Mouse (Mus musculus): Measurements from ENCODE around the gene Gm21190. TPM values are rescaled to one million over a fixed set of nuclear protein-coding genes. Genes with fewer than 3 reads are reported as not detected.
A peak's percentile ranks its signal among the peaks of the same experiment; 100 is the strongest.
"Not testable (repeated sequence)": the region's sequence is repeated elsewhere in the genome, so short reads cannot be mapped to it uniquely, and the experiment has no call there.

The Gm21190 gene
- polyA plus RNA-seq, 1 experiment from 2014 or later = not detected

- ATAC-seq; H3K9me3 ChIP-seq (ENCODE audit: control insufficient read depth, low read length); H3K4me1 ChIP-seq (replicated peaks; ENCODE audit: control insufficient read depth, insufficient read depth, low read length); H3K4me3 ChIP-seq (replicated peaks; ENCODE audit: low read length); H3K9ac ChIP-seq (replicated peaks; ENCODE audit: low read depth, low read length); H3K27ac ChIP-seq (ENCODE audit: low read length); H3K4me2 ChIP-seq (ENCODE audit: low read length); H3K27me3 ChIP-seq (replicated peaks; ENCODE audit: control insufficient read depth, insufficient read depth, low read length); H3K36me3 ChIP-seq (ENCODE audit: control insufficient read depth, insufficient read depth): not testable (repeated sequence)
- 23% methylated on average over 5 of the region's 5 CpGs for WGBS
These were observed 8.6 kb downstream of the Gm21190 start for GRCm38 (mm10) chr5:15520418-15520817.

DNA sequence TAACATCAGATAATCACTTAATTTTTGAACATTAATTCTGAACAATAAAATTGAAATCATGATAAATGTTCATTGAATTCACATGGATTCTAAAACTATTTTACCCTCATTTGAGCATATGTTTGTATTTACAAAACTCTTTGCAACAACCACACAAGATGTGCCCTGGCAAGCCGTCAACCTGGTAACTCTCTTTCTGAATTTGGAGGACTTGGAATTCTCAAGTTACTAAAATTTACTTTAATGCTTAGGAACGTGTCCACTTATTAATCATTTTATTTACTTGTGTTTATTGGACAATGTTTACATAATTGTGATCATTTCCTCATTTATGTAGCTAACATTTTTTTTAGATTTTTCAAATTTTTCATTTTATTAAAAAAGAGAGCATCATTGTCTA lies 11.9 kb downstream of the Gm21190 start:
- not testable (repeated sequence) for H3K4me2 ChIP-seq (ENCODE audit: low read length); ATAC-seq; H3K27ac ChIP-seq (ENCODE audit: low read length); H3K9me3 ChIP-seq (ENCODE audit: control insufficient read depth, low read length); H3K9ac ChIP-seq (replicated peaks; ENCODE audit: low read depth, low read length); H3K4me1 ChIP-seq (replicated peaks; ENCODE audit: control insufficient read depth, insufficient read depth, low read length); H3K36me3 ChIP-seq (ENCODE audit: control insufficient read depth, insufficient read depth); H3K4me3 ChIP-seq (replicated peaks; ENCODE audit: low read length); H3K27me3 ChIP-seq (replicated peaks; ENCODE audit: control insufficient read depth, insufficient read depth, low read length)
- 75% methylated on average over 2 of the region's 2 CpGs for WGBS

DNA sequence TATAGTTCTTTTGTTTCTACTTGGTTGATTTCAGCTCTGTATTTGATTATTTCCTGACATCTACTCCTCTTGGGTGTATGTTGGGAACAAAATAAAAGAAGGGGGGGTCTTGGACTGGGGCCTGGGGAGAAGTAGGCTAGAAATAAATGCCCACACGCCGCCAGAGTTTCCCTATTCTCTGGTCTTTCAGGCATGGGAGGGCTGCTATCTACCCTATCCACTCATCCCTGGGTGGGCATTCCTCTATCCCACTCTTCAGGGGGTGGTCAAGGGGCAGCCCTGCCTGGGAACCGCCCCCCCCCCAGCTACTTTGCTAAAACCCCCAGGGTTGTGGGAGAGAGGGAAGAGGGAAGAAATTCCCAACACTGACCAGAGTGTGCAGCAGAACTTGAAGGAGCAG lies 16.8 kb downstream of the Gm21190 start:
- H3K27me3 ChIP-seq (replicated peaks; ENCODE audit: control insufficient read depth, insufficient read depth, low read length); ATAC-seq; H3K4me1 ChIP-seq (replicated peaks; ENCODE audit: control insufficient read depth, insufficient read depth, low read length); H3K4me3 ChIP-seq (replicated peaks; ENCODE audit: low read length); H3K36me3 ChIP-seq (ENCODE audit: control insufficient read depth, insufficient read depth); H3K4me2 ChIP-seq (ENCODE audit: low read length); H3K9ac ChIP-seq (replicated peaks; ENCODE audit: low read depth, low read length); H3K27ac ChIP-seq (ENCODE audit: low read length): not testable (repeated sequence)
- peaks cover 22% of the 10 kb centered on the region for H3K9me3 ChIP-seq (ENCODE audit: control insufficient read depth, low read length)
- WGBS = 65% methylated on average over 3 of the region's 3 CpGs

GRCm38 (mm10) chr5:15509911-15510310 lies 19.1 kb downstream of the Gm21190 start:
- H3K4me3 ChIP-seq (replicated peaks; ENCODE audit: low read length); H3K4me2 ChIP-seq (ENCODE audit: low read length); H3K36me3 ChIP-seq (ENCODE audit: control insufficient read depth, insufficient read depth); ATAC-seq; H3K4me1 ChIP-seq (replicated peaks; ENCODE audit: control insufficient read depth, insufficient read depth, low read length); H3K27ac ChIP-seq (ENCODE audit: low read length); H3K27me3 ChIP-seq (replicated peaks; ENCODE audit: control insufficient read depth, insufficient read depth, low read length); H3K9ac ChIP-seq (replicated peaks; ENCODE audit: low read depth, low read length): not testable (repeated sequence)
- WGBS = 82% methylated on average over 1 of the region's 1 CpGs
- H3K9me3 ChIP-seq (ENCODE audit: control insufficient read depth, low read length) = peaks cover 25% of the 10 kb centered on the region

GRCm38 (mm10) chr5:15508460-15509451 lies 20.3 kb downstream of the Gm21190 start:
- peaks cover 25% of the 10 kb centered on the region for H3K9me3 ChIP-seq (ENCODE audit: control insufficient read depth, low read length)
- H3K9ac ChIP-seq (replicated peaks; ENCODE audit: low read depth, low read length); H3K27ac ChIP-seq (ENCODE audit: low read length); H3K27me3 ChIP-seq (replicated peaks; ENCODE audit: control insufficient read depth, insufficient read depth, low read length); H3K36me3 ChIP-seq (ENCODE audit: control insufficient read depth, insufficient read depth); H3K4me1 ChIP-seq (replicated peaks; ENCODE audit: control insufficient read depth, insufficient read depth, low read length); ATAC-seq; H3K4me2 ChIP-seq (ENCODE audit: low read length); H3K4me3 ChIP-seq (replicated peaks; ENCODE audit: low read length): not testable (repeated sequence)
- 68% methylated on average over 6 of the region's 6 CpGs for WGBS

DNA sequence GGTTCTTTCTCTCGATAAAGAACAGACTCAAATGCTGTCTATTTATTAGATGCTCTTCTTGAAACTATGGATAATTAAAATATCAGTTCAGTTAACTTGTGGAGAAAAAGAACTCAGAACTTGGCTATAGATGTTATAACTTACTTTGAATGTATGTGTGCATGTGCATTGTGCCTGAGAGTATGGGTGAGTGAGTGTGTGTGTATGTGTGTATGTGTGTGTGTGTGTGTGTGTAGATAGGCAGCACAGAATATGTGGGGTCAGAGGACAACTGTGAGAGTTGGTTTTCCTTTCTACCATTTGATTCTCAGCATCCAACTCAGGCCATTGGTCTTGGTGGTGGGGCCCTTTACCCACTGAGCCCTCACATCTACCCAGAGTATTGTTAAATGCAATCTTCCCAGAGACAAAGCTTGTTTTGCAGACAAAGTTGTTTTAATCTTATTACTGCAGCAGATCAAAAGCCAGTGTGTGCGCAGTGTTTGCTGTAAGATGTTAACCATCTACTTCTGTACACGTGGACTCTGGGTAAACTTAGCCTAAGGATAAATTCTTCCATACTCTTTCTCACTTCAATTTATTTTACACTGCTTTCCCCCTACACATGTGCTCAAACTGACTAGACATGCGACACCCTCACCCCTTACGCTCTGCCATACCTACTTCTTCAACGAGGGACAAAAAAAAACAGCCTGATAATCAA lies 21.1 kb downstream of the Gm21190 start:
- peaks cover 25% of the 10 kb centered on the region for H3K9me3 ChIP-seq (ENCODE audit: control insufficient read depth, low read length)
- 68% methylated on average over 6 of the region's 6 CpGs for WGBS
- H3K4me1 ChIP-seq (replicated peaks; ENCODE audit: control insufficient read depth, insufficient read depth, low read length); H3K4me3 ChIP-seq (replicated peaks; ENCODE audit: low read length); H3K27ac ChIP-seq (ENCODE audit: low read length); H3K27me3 ChIP-seq (replicated peaks; ENCODE audit: control insufficient read depth, insufficient read depth, low read length); H3K4me2 ChIP-seq (ENCODE audit: low read length); H3K9ac ChIP-seq (replicated peaks; ENCODE audit: low read depth, low read length); H3K36me3 ChIP-seq (ENCODE audit: control insufficient read depth, insufficient read depth): not testable (repeated sequence)
- ATAC-seq = 0 out of 2 replicates have a peak, but pooled peaks have one; percentile 28

DNA sequence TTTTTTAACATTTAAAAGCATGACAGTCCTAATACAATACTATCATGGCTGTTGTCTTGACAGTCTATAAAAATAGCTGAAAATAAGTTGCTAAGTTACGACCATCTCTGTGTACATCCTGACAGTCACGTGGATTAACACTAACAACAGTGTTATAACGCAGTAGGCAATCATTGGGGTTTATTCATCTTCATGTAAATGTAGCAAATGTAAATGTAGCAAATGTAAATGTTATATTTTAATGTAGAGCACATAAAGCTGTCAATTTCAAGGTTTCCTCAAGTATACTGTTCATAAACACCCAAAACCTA lies 21.8 kb downstream of the Gm21190 start:
- no peak overlapping the region for H3K4me3 ChIP-seq (replicated peaks; ENCODE audit: low read length)
- no peak overlapping the region for H3K27ac ChIP-seq (ENCODE audit: low read length)
- 71% methylated on average over 3 of the region's 3 CpGs for WGBS
- no peaks in the 10 kb centered on the region for H3K4me1 ChIP-seq (replicated peaks; ENCODE audit: control insufficient read depth, insufficient read depth, low read length)
- peak; percentile 59; the same call in 1 of the 2 replicates for ATAC-seq
- H3K27me3 ChIP-seq (replicated peaks; ENCODE audit: control insufficient read depth, insufficient read depth, low read length) = no peaks in the 10 kb centered on the region
- peaks cover 24% of the 10 kb centered on the region for H3K9me3 ChIP-seq (ENCODE audit: control insufficient read depth, low read length)
- no peaks in the 10 kb centered on the region for H3K36me3 ChIP-seq (ENCODE audit: control insufficient read depth, insufficient read depth)
- H3K9ac ChIP-seq (replicated peaks; ENCODE audit: low read depth, low read length) = no peak overlapping the region
- H3K4me2 ChIP-seq (ENCODE audit: low read length) = no peak overlapping the region

GRCm38 (mm10) chr5:15506575-15507308 lies 22.3 kb downstream of the Gm21190 start:
- no peak overlapping the region for H3K9ac ChIP-seq (replicated peaks; ENCODE audit: low read depth, low read length)
- no peaks in the 10 kb centered on the region for H3K36me3 ChIP-seq (ENCODE audit: control insufficient read depth, insufficient read depth)
- WGBS = 45% methylated on average over 16 of the region's 16 CpGs
- H3K4me2 ChIP-seq (ENCODE audit: low read length) = peak overlapping the region; percentile 35
- H3K9me3 ChIP-seq (ENCODE audit: control insufficient read depth, low read length) = peaks cover 21% of the 10 kb centered on the region
- H3K4me3 ChIP-seq (replicated peaks; ENCODE audit: low read length) = peak overlapping the region; percentile 22
- H3K4me1 ChIP-seq (replicated peaks; ENCODE audit: control insufficient read depth, insufficient read depth, low read length) = no peaks in the 10 kb centered on the region
- peak; percentile 84 for ATAC-seq
- H3K27me3 ChIP-seq (replicated peaks; ENCODE audit: control insufficient read depth, insufficient read depth, low read length) = no peaks in the 10 kb centered on the region
- H3K27ac ChIP-seq (ENCODE audit: low read length) = no peak overlapping the region

GRCm38 (mm10) chr5:15498774-15499400 lies 30.1 kb downstream of the Gm21190 start:
- H3K4me3 ChIP-seq (replicated peaks; ENCODE audit: low read length); H3K4me1 ChIP-seq (replicated peaks; ENCODE audit: control insufficient read depth, insufficient read depth, low read length); H3K36me3 ChIP-seq (ENCODE audit: control insufficient read depth, insufficient read depth); ATAC-seq; H3K9me3 ChIP-seq (ENCODE audit: control insufficient read depth, low read length); H3K9ac ChIP-seq (replicated peaks; ENCODE audit: low read depth, low read length); H3K4me2 ChIP-seq (ENCODE audit: low read length); H3K27me3 ChIP-seq (replicated peaks; ENCODE audit: control insufficient read depth, insufficient read depth, low read length); H3K27ac ChIP-seq (ENCODE audit: low read length): not testable (repeated sequence)
- 33% methylated on average over 5 of the region's 5 CpGs for WGBS

Data from forebrain, embryonic 16.5 days (tissue).